Mouse (Mus musculus): ENCODE measurements around the gene Ap1s3. TPM values are rescaled to one million over a fixed set of nuclear protein-coding genes. Genes with fewer than 3 reads are reported as not detected.

Ap1s3 gene
- polyA plus RNA-seq, 1 experiment from 2014 or later, result 0.29 TPM

GRCm38 (mm10) chr1:79704672-79705071 lies 32.9 kb upstream of the Ap1s3 start:
- H3K36me3 ChIP-seq (ENCODE audit: control insufficient read depth, insufficient read depth, low read length), result 0 out of 2 replicates have a peak, but pooled peaks cover 4% of the 10 kb centered on the region
- H3K4me1 ChIP-seq (replicated peaks; ENCODE audit: control insufficient read depth, insufficient read depth, low read length), result no peaks in the 10 kb centered on the region
- no peak overlapping the region for H3K27ac ChIP-seq (ENCODE audit: low read depth, low read length)
- H3K27me3 ChIP-seq (ENCODE audit: control insufficient read depth, insufficient read depth, low read length), result no peaks in the 10 kb centered on the region
- H3K9me3 ChIP-seq (ENCODE audit: control insufficient read depth, low read length), result no peaks in the 10 kb centered on the region
- ATAC-seq (ENCODE audit: low FRiP score), result no peak
- WGBS, result 84% methylated on average over 2 of the region's 2 CpGs
- DNase-seq (ENCODE audit: low spot score), result no peak
- H3K4me3 ChIP-seq (ENCODE audit: low read depth, low read length), result no peak overlapping the region
- no peak overlapping the region for H3K4me2 ChIP-seq (replicated peaks; ENCODE audit: low read depth, low read length)
- no peak overlapping the region for H3K9ac ChIP-seq (ENCODE audit: low read depth, low read length)

GRCm38 (mm10) chr1:79703520-79703919 lies 31.7 kb upstream of the Ap1s3 start:
- 0 out of 2 replicates have a peak, but pooled peaks cover 4% of the 10 kb centered on the region for H3K36me3 ChIP-seq (ENCODE audit: control insufficient read depth, insufficient read depth, low read length)

DNA sequence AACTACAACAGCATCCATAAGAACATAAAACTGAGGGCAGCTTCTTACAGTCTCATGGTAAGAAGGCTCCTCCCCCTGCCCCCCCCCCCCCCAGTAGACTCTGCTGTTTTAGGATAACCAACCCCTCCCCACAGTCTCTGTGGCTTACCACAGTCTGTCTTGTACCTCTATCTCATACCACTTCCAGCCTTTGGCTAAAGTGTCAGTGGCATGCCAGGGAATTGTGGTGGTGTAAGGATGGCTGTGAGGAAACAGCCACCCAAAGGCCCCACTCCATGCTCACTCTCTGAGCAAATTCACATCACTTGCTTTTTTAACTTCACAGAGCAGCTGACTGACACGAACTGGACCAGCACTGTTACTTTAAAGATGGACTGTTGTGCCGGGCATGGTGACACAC lies 26.7 kb upstream of the Ap1s3 start:
- no peaks in the 10 kb centered on the region for H3K27me3 ChIP-seq (ENCODE audit: control insufficient read depth, insufficient read depth, low read length)
- no peaks in the 10 kb centered on the region for H3K36me3 ChIP-seq (ENCODE audit: control insufficient read depth, insufficient read depth, low read length)
- no peak for ATAC-seq (ENCODE audit: low FRiP score)
- H3K9me3 ChIP-seq (ENCODE audit: control insufficient read depth, low read length), result no peaks in the 10 kb centered on the region
- WGBS, result 93% methylated on average over 2 of the region's 2 CpGs
- no peak overlapping the region for H3K4me3 ChIP-seq (ENCODE audit: low read depth, low read length)
- DNase-seq (ENCODE audit: low spot score), result no peak
- no peak overlapping the region for H3K27ac ChIP-seq (ENCODE audit: low read depth, low read length)
- no peak overlapping the region for H3K4me2 ChIP-seq (replicated peaks; ENCODE audit: low read depth, low read length)
- H3K4me1 ChIP-seq (replicated peaks; ENCODE audit: control insufficient read depth, insufficient read depth, low read length), result no peaks in the 10 kb centered on the region
- H3K9ac ChIP-seq (ENCODE audit: low read depth, low read length), result no peak overlapping the region

More at GRCm38 (mm10) chr1:79703520-79703919, 31.7 kb upstream of the Ap1s3 start:
- Histone ChIP-seq H3K4me3 (ENCODE audit: low read depth, low read length) (no peak overlapping the region), H3K9ac (ENCODE audit: low read depth, low read length) (no peak overlapping the region), H3K4me2 (replicated peaks; ENCODE audit: low read depth, low read length) (no peak overlapping the region), H3K4me1 (replicated peaks; ENCODE audit: control insufficient read depth, insufficient read depth, low read length) (no peaks in the 10 kb centered on the region), H3K9me3 (ENCODE audit: control insufficient read depth, low read length) (no peaks in the 10 kb centered on the region), H3K27ac (ENCODE audit: low read depth, low read length) (no peak overlapping the region), H3K27me3 (ENCODE audit: control insufficient read depth, insufficient read depth, low read length) (no peaks in the 10 kb centered on the region)
- DNase-seq (ENCODE audit: low spot score) (no peak), ATAC-seq (ENCODE audit: low FRiP score) (no peak)
- WGBS, result 88% methylated on average over 8 of the region's 8 CpGs

DNA sequence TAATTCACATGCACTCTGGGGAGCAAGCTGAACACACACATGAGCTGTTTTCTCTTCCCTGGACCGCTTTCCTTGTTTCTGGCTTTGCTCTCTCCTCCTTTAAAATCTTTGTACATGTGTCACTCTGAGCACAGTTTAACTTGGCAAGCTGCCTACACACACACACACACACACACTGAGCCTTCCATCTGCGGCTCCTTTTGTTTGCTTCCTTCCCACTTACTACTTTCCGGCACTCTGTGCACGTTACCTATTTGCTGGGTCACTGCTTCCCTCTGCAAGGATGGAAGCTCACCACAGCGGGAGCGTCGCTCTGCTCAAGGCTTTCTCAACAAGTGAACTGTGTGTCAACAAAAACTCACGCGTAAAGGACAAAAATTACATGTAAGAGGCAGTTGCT lies 25.6 kb upstream of the Ap1s3 start:
- 53% methylated on average over 9 of the region's 9 CpGs for WGBS
- peak; percentile 51 for DNase-seq (ENCODE audit: low spot score)
- H3K27ac ChIP-seq (ENCODE audit: low read depth, low read length), result no peak overlapping the region

GRCm38 (mm10) chr1:79696933-79697332 lies 25.2 kb upstream of the Ap1s3 start:
- DNase-seq (ENCODE audit: low spot score) (no peak), ATAC-seq (ENCODE audit: low FRiP score) (peak; percentile 63; the same call in 1 of the 2 replicates)
- Histone ChIP-seq H3K4me3 (ENCODE audit: low read depth, low read length) (no peak overlapping the region), H3K9ac (ENCODE audit: low read depth, low read length) (no peak overlapping the region), H3K4me1 (replicated peaks; ENCODE audit: control insufficient read depth, insufficient read depth, low read length) (no peaks in the 10 kb centered on the region), H3K27me3 (ENCODE audit: control insufficient read depth, insufficient read depth, low read length) (no peaks in the 10 kb centered on the region), H3K36me3 (ENCODE audit: control insufficient read depth, insufficient read depth, low read length) (no peaks in the 10 kb centered on the region), H3K27ac (ENCODE audit: low read depth, low read length) (no peak overlapping the region), H3K4me2 (replicated peaks; ENCODE audit: low read depth, low read length) (no peak overlapping the region), H3K9me3 (ENCODE audit: control insufficient read depth, low read length) (no peaks in the 10 kb centered on the region)
- WGBS, result 66% methylated on average over 5 of the region's 5 CpGs

More for the DNA sequence above, 25.6 kb upstream of the Ap1s3 start:
- Histone ChIP-seq H3K4me1 (replicated peaks; ENCODE audit: control insufficient read depth, insufficient read depth, low read length) (no peaks in the 10 kb centered on the region), H3K36me3 (ENCODE audit: control insufficient read depth, insufficient read depth, low read length) (no peaks in the 10 kb centered on the region), H3K27me3 (ENCODE audit: control insufficient read depth, insufficient read depth, low read length) (no peaks in the 10 kb centered on the region), H3K9me3 (ENCODE audit: control insufficient read depth, low read length) (no peaks in the 10 kb centered on the region), H3K4me3 (ENCODE audit: low read depth, low read length) (no peak overlapping the region), H3K9ac (ENCODE audit: low read depth, low read length) (no peak overlapping the region), H3K4me2 (replicated peaks; ENCODE audit: low read depth, low read length) (no peak overlapping the region)
- ATAC-seq (ENCODE audit: low FRiP score), result peak; percentile 52

DNA sequence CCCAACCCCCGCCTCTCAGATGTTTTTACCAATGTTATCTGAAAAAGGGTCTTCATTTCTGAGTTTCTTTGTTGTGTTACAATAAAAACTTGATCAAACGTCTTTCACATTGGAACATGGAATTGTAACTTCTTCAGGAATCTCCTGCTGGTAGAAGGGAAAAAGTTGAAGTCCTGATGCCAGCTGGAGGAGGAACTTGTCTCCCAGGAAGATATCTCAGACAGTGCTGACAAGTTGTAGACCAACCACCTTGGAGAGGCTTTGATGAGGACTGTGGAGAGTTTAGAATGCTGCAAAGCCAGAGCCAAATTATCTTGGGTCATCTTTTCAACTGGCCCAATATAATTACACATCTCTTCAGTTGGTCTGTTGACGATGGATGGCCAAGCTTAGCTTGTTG lies 20.7 kb upstream of the Ap1s3 start:
- no peaks in the 10 kb centered on the region for H3K36me3 ChIP-seq (ENCODE audit: control insufficient read depth, insufficient read depth, low read length)
- ATAC-seq (ENCODE audit: low FRiP score) (no peak), DNase-seq (ENCODE audit: low spot score) (no peak)
- no peaks in the 10 kb centered on the region for H3K9me3 ChIP-seq (ENCODE audit: control insufficient read depth, low read length)
- 89% methylated on average over 3 of the region's 3 CpGs for WGBS
- H3K4me2 ChIP-seq (replicated peaks; ENCODE audit: low read depth, low read length), result no peak overlapping the region
- H3K4me1 ChIP-seq (replicated peaks; ENCODE audit: control insufficient read depth, insufficient read depth, low read length), result no peaks in the 10 kb centered on the region
- no peak overlapping the region for H3K4me3 ChIP-seq (ENCODE audit: low read depth, low read length)
- H3K9ac ChIP-seq (ENCODE audit: low read depth, low read length), result no peak overlapping the region
- no peaks in the 10 kb centered on the region for H3K27me3 ChIP-seq (ENCODE audit: control insufficient read depth, insufficient read depth, low read length)
- no peak overlapping the region for H3K27ac ChIP-seq (ENCODE audit: low read depth, low read length)

DNA sequence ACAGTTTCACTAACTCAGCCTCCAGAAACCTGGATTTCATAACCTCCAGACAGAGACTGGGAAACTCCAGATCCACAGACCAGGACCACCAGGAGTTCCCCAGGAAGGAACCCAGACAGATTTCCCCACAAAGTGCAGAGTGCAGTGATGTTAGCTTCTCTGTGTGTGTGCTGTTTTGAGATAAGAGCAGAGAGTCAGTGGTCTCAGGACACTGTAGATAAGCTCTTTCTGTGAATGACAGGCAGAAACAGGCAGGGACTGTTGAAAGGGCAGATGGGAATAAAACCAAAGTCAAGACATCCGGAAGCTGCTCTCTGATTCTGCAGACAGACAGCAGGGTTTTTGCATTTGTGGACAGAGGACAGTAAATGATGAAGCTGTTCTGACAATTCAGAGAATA lies 15.5 kb upstream of the Ap1s3 start:
- Histone ChIP-seq H3K9ac (ENCODE audit: low read depth, low read length) (no peak overlapping the region), H3K36me3 (ENCODE audit: control insufficient read depth, insufficient read depth, low read length) (no peaks in the 10 kb centered on the region), H3K27ac (ENCODE audit: low read depth, low read length) (no peak overlapping the region), H3K27me3 (ENCODE audit: control insufficient read depth, insufficient read depth, low read length) (no peaks in the 10 kb centered on the region), H3K4me3 (ENCODE audit: low read depth, low read length) (no peak overlapping the region), H3K9me3 (ENCODE audit: control insufficient read depth, low read length) (no peaks in the 10 kb centered on the region), H3K4me1 (replicated peaks; ENCODE audit: control insufficient read depth, insufficient read depth, low read length) (no peaks in the 10 kb centered on the region), H3K4me2 (replicated peaks; ENCODE audit: low read depth, low read length) (no peak overlapping the region)
- DNase-seq (ENCODE audit: low spot score) (no peak), ATAC-seq (ENCODE audit: low FRiP score) (no peak)
- WGBS, result 91% methylated on average over 1 of the region's 1 CpGs

DNA sequence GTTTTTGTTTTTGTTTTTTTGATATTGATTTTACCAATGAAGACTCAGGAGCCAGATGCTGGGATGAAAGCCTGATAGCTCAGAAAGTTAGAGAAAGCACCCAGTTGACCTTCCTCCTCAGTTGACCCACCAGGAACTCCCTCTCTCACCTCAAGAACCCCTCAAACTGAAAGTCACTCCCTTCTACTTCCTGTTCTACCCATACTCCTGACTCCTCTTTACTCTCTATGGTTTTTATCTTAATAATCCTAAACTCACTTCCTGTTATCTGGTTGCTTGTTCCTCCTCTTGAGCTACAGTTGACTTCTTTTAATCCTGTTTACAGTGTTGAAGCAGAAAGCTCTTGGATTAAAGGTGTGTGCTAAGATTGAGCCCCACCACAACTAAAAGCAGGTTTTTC lies 12.3 kb upstream of the Ap1s3 start:
- Histone ChIP-seq H3K4me1 (replicated peaks; ENCODE audit: control insufficient read depth, insufficient read depth, low read length) (no peaks in the 10 kb centered on the region), H3K27me3 (ENCODE audit: control insufficient read depth, insufficient read depth, low read length) (no peaks in the 10 kb centered on the region), H3K9ac (ENCODE audit: low read depth, low read length) (no peak overlapping the region), H3K4me3 (ENCODE audit: low read depth, low read length) (no peak overlapping the region), H3K4me2 (replicated peaks; ENCODE audit: low read depth, low read length) (no peak overlapping the region), H3K36me3 (ENCODE audit: control insufficient read depth, insufficient read depth, low read length) (no peaks in the 10 kb centered on the region), H3K27ac (ENCODE audit: low read depth, low read length) (no peak overlapping the region), H3K9me3 (ENCODE audit: control insufficient read depth, low read length) (no peaks in the 10 kb centered on the region)
- DNase-seq (ENCODE audit: low spot score), result no peak
- ATAC-seq (ENCODE audit: low FRiP score), result no peak

- Histone ChIP-seq H3K36me3 (ENCODE audit: control insufficient read depth, insufficient read depth, low read length) (no peaks in the 10 kb centered on the region), H3K4me2 (replicated peaks; ENCODE audit: low read depth, low read length) (no peak overlapping the region), H3K4me1 (replicated peaks; ENCODE audit: control insufficient read depth, insufficient read depth, low read length) (no peaks in the 10 kb centered on the region), H3K9me3 (ENCODE audit: control insufficient read depth, low read length) (no peaks in the 10 kb centered on the region), H3K4me3 (ENCODE audit: low read depth, low read length) (no peak overlapping the region), H3K27me3 (ENCODE audit: control insufficient read depth, insufficient read depth, low read length) (no peaks in the 10 kb centered on the region), H3K27ac (ENCODE audit: low read depth, low read length) (no peak overlapping the region), H3K9ac (ENCODE audit: low read depth, low read length) (no peak overlapping the region)
- no peak for ATAC-seq (ENCODE audit: low FRiP score)
- 14% methylated on average over 5 of the region's 5 CpGs for WGBS
- no peak for DNase-seq (ENCODE audit: low spot score)
Measured at GRCm38 (mm10) chr1:79682936-79683335, 11.2 kb upstream of the Ap1s3 start.
